In the genomic region with DNA sequence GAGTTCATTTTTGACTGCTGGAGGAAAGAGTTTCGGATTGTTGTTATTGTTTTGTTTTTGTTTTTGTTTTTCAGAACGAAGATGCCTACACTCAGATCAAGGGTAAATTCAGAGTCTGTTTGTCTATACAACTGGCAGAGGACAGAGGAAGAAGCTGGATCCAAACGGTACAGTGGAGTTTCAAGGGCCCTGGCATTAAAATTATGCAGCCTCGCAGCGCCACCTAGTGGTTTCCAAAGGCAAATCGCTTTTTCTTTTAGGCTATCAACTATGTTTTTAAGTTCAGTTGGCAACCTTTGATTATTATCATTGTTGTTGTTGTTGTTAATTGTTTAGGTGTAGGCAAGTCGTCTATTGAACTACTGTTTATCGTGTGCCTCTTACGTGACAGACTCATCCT, we compare ENCODE assay signal across 8 mouse cellular contexts. TPM values are rescaled to one million over a fixed set of nuclear protein-coding genes. Genes with fewer than 3 reads are reported as not detected.
DNase-seq lines count a peak whose midpoint lies in the region; ATAC-seq and TF ChIP-seq lines count a peak whose summit lies in the region.

No protein-coding gene starts in this region.

- peak; percentile 81 for DNase-seq in neural tube, embryonic 10.5 days (ENCODE audit: extremely low spot score, low spot score)
- DNase-seq in induced T-regulatory cell, adult 2 months (ENCODE audit: low read depth): peak; percentile 93
- DNase-seq in liver: peak; percentile 88
- peak; percentile 91 for DNase-seq in retina, embryonic 14.5 days (ENCODE audit: low spot score)
- DNase-seq in thymus, postnatal 4 days: peak; percentile 91

- 8% methylated on average over 9 of the region's 9 CpGs for WGBS in neural tube, embryonic 15.5 days
- 9% methylated on average over 9 of the region's 9 CpGs for WGBS in bone marrow, adult 2 months

- no peak overlapping the region for H3K4me2 ChIP-seq in neural tube, embryonic 15.5 days

- H3K27me3 ChIP-seq in neural tube, embryonic 15.5 days (replicated peaks): no peaks in the 10 kb centered on the region
- no peaks in the 10 kb centered on the region for H3K27me3 ChIP-seq in erythroblast, embryonic 14.5 days (ENCODE audit: control insufficient read depth)

- TF ChIP-seq CTCF in bone marrow, adult 2 months (IDR thresholded peaks at IDR 0.05; ENCODE audit: control insufficient read depth, insufficient read depth, low read length): peak; percentile 66

- no peak for TF ChIP-seq POLR2A in bone marrow, adult 2 months (IDR thresholded peaks at IDR 0.05; ENCODE audit: borderline replicate concordance, control insufficient read depth, low read depth, low read length)

- no peak overlapping the region for H3K27ac ChIP-seq in neural tube, embryonic 15.5 days (replicated peaks)
- no peak overlapping the region for H3K27ac ChIP-seq in bone marrow, adult 2 months (ENCODE audit: control insufficient read depth, insufficient read depth, low read depth, low read length, poor library complexity)

- H3K4me1 ChIP-seq in neural tube, embryonic 15.5 days: no peaks in the 10 kb centered on the region
- peaks cover 2% of the 10 kb centered on the region; the same call in 1 of the 2 replicates for H3K4me1 ChIP-seq in bone marrow, adult 2 months (ENCODE audit: control insufficient read depth, insufficient read depth, low read length)
- H3K4me1 ChIP-seq in erythroblast, embryonic 14.5 days (ENCODE audit: control insufficient read depth): peaks cover 69% of the 10 kb centered on the region

- no peak for ATAC-seq in neural tube, embryonic 15.5 days (ENCODE audit: low FRiP score)

- no peaks in the 10 kb centered on the region for H3K36me3 ChIP-seq in neural tube, embryonic 15.5 days
- peaks cover 9% of the 10 kb centered on the region for H3K36me3 ChIP-seq in erythroblast, embryonic 14.5 days (ENCODE audit: control insufficient read depth)

- no peak overlapping the region for H3K4me3 ChIP-seq in neural tube, embryonic 15.5 days (replicated peaks)
- no peak overlapping the region for H3K4me3 ChIP-seq in bone marrow, adult 2 months (replicated peaks; ENCODE audit: control insufficient read depth, low read depth, low read length)
- peak overlapping the region; percentile 42 for H3K4me3 ChIP-seq in erythroblast, embryonic 14.5 days (replicated peaks)

- no peak overlapping the region for H3K9ac ChIP-seq in neural tube, embryonic 15.5 days (replicated peaks)

- no peaks in the 10 kb centered on the region for H3K9me3 ChIP-seq in neural tube, embryonic 15.5 days (replicated peaks)
- peaks cover 4% of the 10 kb centered on the region for H3K9me3 ChIP-seq in erythroblast, embryonic 14.5 days (ENCODE audit: control insufficient read depth, low read length)

RNA-seq across cellular contexts. Expression of a gene that starts 16.6 kb away (rescaled TPM):
- polyA plus RNA-seq in neural tube, embryonic 15.5 days (2015; fragmentation: Nextera tagmentation; extraction: Ambion mirVana): 31.8 and 54.1 TPM in 2 replicates
- polyA plus RNA-seq in bone marrow, adult 2 months (2011; ENCODE audit: insufficient read depth, insufficient read length, low replicate concordance, missing spikeins): 50.4 and 64.8 TPM in 2 replicates
- 5.1 and 11.8 TPM in 2 replicates for polyA plus RNA-seq in erythroblast, embryonic 14.5 days (2012)

RNA-seq across cellular contexts. Expression of a gene that starts 22.4 kb away (rescaled TPM):
- polyA plus RNA-seq in neural tube, embryonic 15.5 days (2015; fragmentation: Nextera tagmentation; extraction: Ambion mirVana): 0.88 and 2.0 TPM in 2 replicates
- 7.1 and 11.3 TPM in 2 replicates for polyA plus RNA-seq in bone marrow, adult 2 months (2011; ENCODE audit: insufficient read depth, insufficient read length, low replicate concordance, missing spikeins)
- polyA plus RNA-seq in erythroblast, embryonic 14.5 days (2012): 1.6 and 4.7 TPM in 2 replicates

RNA-seq across cellular contexts. Expression of a gene that starts 23.0 kb away (rescaled TPM):
- polyA plus RNA-seq in neural tube, embryonic 15.5 days (2015; fragmentation: Nextera tagmentation; extraction: Ambion mirVana): 1.7 and 2.0 TPM in 2 replicates
- polyA plus RNA-seq in bone marrow, adult 2 months (2011; ENCODE audit: insufficient read depth, insufficient read length, low replicate concordance, missing spikeins): 9.2 and 11.8 TPM in 2 replicates
- polyA plus RNA-seq in erythroblast, embryonic 14.5 days (2012): 0.33 and 0.67 TPM in 2 replicates

RNA-seq across cellular contexts. Expression of a gene that starts 23.8 kb away (rescaled TPM):
- 0.97 TPM in 1 of 2 replicates, not detected in the other for polyA plus RNA-seq in neural tube, embryonic 15.5 days (2015; fragmentation: Nextera tagmentation; extraction: Ambion mirVana)
- polyA plus RNA-seq in bone marrow, adult 2 months (2011; ENCODE audit: insufficient read depth, insufficient read length, low replicate concordance, missing spikeins): 2.6 and 4.3 TPM in 2 replicates
- 5.1 and 8.3 TPM in 2 replicates for polyA plus RNA-seq in erythroblast, embryonic 14.5 days (2012)

RNA-seq across cellular contexts. Expression of a gene that starts 24.0 kb away (rescaled TPM):
- polyA plus RNA-seq in neural tube, embryonic 15.5 days (2015; fragmentation: Nextera tagmentation; extraction: Ambion mirVana): 2.7 TPM in 1 of 2 replicates, not detected in the other
- polyA plus RNA-seq in bone marrow, adult 2 months (2011; ENCODE audit: insufficient read depth, insufficient read length, low replicate concordance, missing spikeins): 32.4 and 40.5 TPM in 2 replicates
- polyA plus RNA-seq in erythroblast, embryonic 14.5 days (2012): 6.6 and 15.6 TPM in 2 replicates
